Mouse (Mus musculus): ENCODE results near the gene BC051142. TPM values are rescaled to one million over a fixed set of nuclear protein-coding genes. Genes with fewer than 3 reads are reported as not detected.

Gene BC051142
- polyA plus RNA-seq, 1 experiment from 2014 or later: 0.54 TPM

- H3K4me1 ChIP-seq (ENCODE audit: insufficient read depth): no peaks in the 10 kb centered on the region
- H3K36me3 ChIP-seq (ENCODE audit: insufficient read depth): no peaks in the 10 kb centered on the region
- no peaks in the 10 kb centered on the region for H3K27me3 ChIP-seq (ENCODE audit: insufficient read depth, low read length)
- WGBS: 15% methylated on average over 9 of the region's 9 CpGs
- peak overlapping the region; percentile 76 for H3K4me2 ChIP-seq
- DNase-seq (peak; percentile 91), ATAC-seq (ENCODE audit: insufficient read depth) (peak; percentile 86)
- no peak for TF ChIP-seq CTCF (IDR thresholded peaks at IDR 0.05; ENCODE audit: low read depth)
- H3K9ac ChIP-seq: no peak overlapping the region
- H3K27ac ChIP-seq (ENCODE audit: low read depth): no peak overlapping the region; the same call in 1 of the 2 replicates
- peak overlapping the region; percentile 50 for H3K4me3 ChIP-seq (ENCODE audit: low read depth, low read length)
- no peaks in the 10 kb centered on the region for H3K9me3 ChIP-seq (ENCODE audit: low read depth, low read length)
Measured at GRCm38 (mm10) chr17:34398058-34398710, 436 bp upstream of the BC051142 start.

- TF ChIP-seq CTCF (IDR thresholded peaks at IDR 0.05; ENCODE audit: low read depth): no peak
- Histone ChIP-seq H3K4me1 (ENCODE audit: insufficient read depth) (no peaks in the 10 kb centered on the region), H3K4me3 (ENCODE audit: low read depth, low read length) (peak overlapping the region; percentile 50; the same call in 1 of the 2 replicates), H3K36me3 (ENCODE audit: insufficient read depth) (no peaks in the 10 kb centered on the region), H3K9me3 (ENCODE audit: low read depth, low read length) (no peaks in the 10 kb centered on the region), H3K27ac (ENCODE audit: low read depth) (no peak overlapping the region), H3K4me2 (peak overlapping the region; percentile 76), H3K27me3 (ENCODE audit: insufficient read depth, low read length) (no peaks in the 10 kb centered on the region), H3K9ac (peak overlapping the region; percentile 57; the same call in 1 of the 2 replicates)
- WGBS: 55% methylated on average over 4 of the region's 4 CpGs
- ATAC-seq (ENCODE audit: insufficient read depth) (no peak), DNase-seq (no peak)
Measured at GRCm38 (mm10) chr17:34399394-34399715, 735 bp downstream of the BC051142 start.

- no peaks in the 10 kb centered on the region for H3K9me3 ChIP-seq (ENCODE audit: low read depth, low read length)
- H3K4me3 ChIP-seq (ENCODE audit: low read depth, low read length): no peak overlapping the region
- H3K9ac ChIP-seq: no peak overlapping the region
- DNase-seq (peak; percentile 76), ATAC-seq (ENCODE audit: insufficient read depth) (no peak)
- WGBS: 19% methylated on average over 6 of the region's 6 CpGs
- H3K4me1 ChIP-seq (ENCODE audit: insufficient read depth): no peaks in the 10 kb centered on the region
- no peak overlapping the region for H3K4me2 ChIP-seq
- no peaks in the 10 kb centered on the region for H3K27me3 ChIP-seq (ENCODE audit: insufficient read depth, low read length)
- no peaks in the 10 kb centered on the region for H3K36me3 ChIP-seq (ENCODE audit: insufficient read depth)
- peak; percentile 86 for TF ChIP-seq CTCF (IDR thresholded peaks at IDR 0.05; ENCODE audit: low read depth)
- H3K27ac ChIP-seq (ENCODE audit: low read depth): no peak overlapping the region
Measured at GRCm38 (mm10) chr17:34411117-34411516, 12.5 kb downstream of the BC051142 start.

- no peaks in the 10 kb centered on the region for H3K36me3 ChIP-seq (ENCODE audit: insufficient read depth)
- H3K27me3 ChIP-seq (ENCODE audit: insufficient read depth, low read length): no peaks in the 10 kb centered on the region
- no peaks in the 10 kb centered on the region for H3K9me3 ChIP-seq (ENCODE audit: low read depth, low read length)
- H3K27ac ChIP-seq (ENCODE audit: low read depth): no peak overlapping the region
- H3K4me1 ChIP-seq (ENCODE audit: insufficient read depth): no peaks in the 10 kb centered on the region
- H3K9ac ChIP-seq: no peak overlapping the region
- TF ChIP-seq CTCF (IDR thresholded peaks at IDR 0.05; ENCODE audit: low read depth): no peak
- DNase-seq (no peak), ATAC-seq (ENCODE audit: insufficient read depth) (no peak)
- H3K4me3 ChIP-seq (ENCODE audit: low read depth, low read length): no peak overlapping the region
- no peak overlapping the region for H3K4me2 ChIP-seq
- 57% methylated on average over 7 of the region's 7 CpGs for WGBS
Measured at GRCm38 (mm10) chr17:34420014-34420413, 21.4 kb downstream of the BC051142 start.

GRCm38 (mm10) chr17:34427597-34427996 is 29.0 kb downstream of the BC051142 start:
- H3K4me1 ChIP-seq (ENCODE audit: insufficient read depth): no peaks in the 10 kb centered on the region
- DNase-seq (no peak), ATAC-seq (ENCODE audit: insufficient read depth) (no peak)
- no peak overlapping the region for H3K4me3 ChIP-seq (ENCODE audit: low read depth, low read length)
- TF ChIP-seq CTCF (IDR thresholded peaks at IDR 0.05; ENCODE audit: low read depth): no peak
- H3K4me2 ChIP-seq: no peak overlapping the region
- H3K27me3 ChIP-seq (ENCODE audit: insufficient read depth, low read length): no peaks in the 10 kb centered on the region
- H3K9ac ChIP-seq: no peak overlapping the region
- H3K9me3 ChIP-seq (ENCODE audit: low read depth, low read length): no peaks in the 10 kb centered on the region
- no peak overlapping the region for H3K27ac ChIP-seq (ENCODE audit: low read depth)
- no peaks in the 10 kb centered on the region for H3K36me3 ChIP-seq (ENCODE audit: insufficient read depth)

GRCm38 (mm10) chr17:34437120-34437519 is 38.5 kb downstream of the BC051142 start:
- 52% methylated on average over 4 of the region's 4 CpGs for WGBS
- H3K4me2 ChIP-seq: no peak overlapping the region
- no peaks in the 10 kb centered on the region for H3K4me1 ChIP-seq (ENCODE audit: insufficient read depth)
- no peaks in the 10 kb centered on the region for H3K9me3 ChIP-seq (ENCODE audit: low read depth, low read length)
- no peak overlapping the region for H3K9ac ChIP-seq
- no peak for DNase-seq
- no peak overlapping the region for H3K4me3 ChIP-seq (ENCODE audit: low read depth, low read length)
- no peaks in the 10 kb centered on the region for H3K27me3 ChIP-seq (ENCODE audit: insufficient read depth, low read length)
- no peak for TF ChIP-seq CTCF (IDR thresholded peaks at IDR 0.05; ENCODE audit: low read depth)
- H3K36me3 ChIP-seq (ENCODE audit: insufficient read depth): no peaks in the 10 kb centered on the region
- no peak overlapping the region for H3K27ac ChIP-seq (ENCODE audit: low read depth)
- no peak for ATAC-seq (ENCODE audit: insufficient read depth)

- H3K4me2 ChIP-seq: no peak overlapping the region
- 58% methylated on average over 7 of the region's 7 CpGs for WGBS
- ATAC-seq (ENCODE audit: insufficient read depth) (no peak), DNase-seq (no peak)
- no peak overlapping the region for H3K27ac ChIP-seq (ENCODE audit: low read depth)
- no peak overlapping the region for H3K4me3 ChIP-seq (ENCODE audit: low read depth, low read length)
- no peaks in the 10 kb centered on the region for H3K4me1 ChIP-seq (ENCODE audit: insufficient read depth)
- no peak overlapping the region for H3K9ac ChIP-seq
- H3K27me3 ChIP-seq (ENCODE audit: insufficient read depth, low read length): no peaks in the 10 kb centered on the region
- no peaks in the 10 kb centered on the region for H3K36me3 ChIP-seq (ENCODE audit: insufficient read depth)
- no peak for TF ChIP-seq CTCF (IDR thresholded peaks at IDR 0.05; ENCODE audit: low read depth)
- no peaks in the 10 kb centered on the region for H3K9me3 ChIP-seq (ENCODE audit: low read depth, low read length)
Measured at GRCm38 (mm10) chr17:34437606-34438005, 39.0 kb downstream of the BC051142 start.
